Mouse (Mus musculus) embryo, embryonic 9.5 days (tissue): ENCODE measurements around the gene Stpg3.

Experiments used
- DNase-seq: peaks from one replicate; pipeline ENCODE4 v3.0.0-alpha.2; 2017; ENCODE audit errors: extremely low spot score

Gene Stpg3

GRCm38 (mm10) chr2:25180478-25180903 lies 33.9 kb downstream of the Stpg3 start, which contains the start of gene Nrarp:
Nrarp (plus strand) TSS chr2:25180758.
- peak; percentile 96 for DNase-seq

DNA sequence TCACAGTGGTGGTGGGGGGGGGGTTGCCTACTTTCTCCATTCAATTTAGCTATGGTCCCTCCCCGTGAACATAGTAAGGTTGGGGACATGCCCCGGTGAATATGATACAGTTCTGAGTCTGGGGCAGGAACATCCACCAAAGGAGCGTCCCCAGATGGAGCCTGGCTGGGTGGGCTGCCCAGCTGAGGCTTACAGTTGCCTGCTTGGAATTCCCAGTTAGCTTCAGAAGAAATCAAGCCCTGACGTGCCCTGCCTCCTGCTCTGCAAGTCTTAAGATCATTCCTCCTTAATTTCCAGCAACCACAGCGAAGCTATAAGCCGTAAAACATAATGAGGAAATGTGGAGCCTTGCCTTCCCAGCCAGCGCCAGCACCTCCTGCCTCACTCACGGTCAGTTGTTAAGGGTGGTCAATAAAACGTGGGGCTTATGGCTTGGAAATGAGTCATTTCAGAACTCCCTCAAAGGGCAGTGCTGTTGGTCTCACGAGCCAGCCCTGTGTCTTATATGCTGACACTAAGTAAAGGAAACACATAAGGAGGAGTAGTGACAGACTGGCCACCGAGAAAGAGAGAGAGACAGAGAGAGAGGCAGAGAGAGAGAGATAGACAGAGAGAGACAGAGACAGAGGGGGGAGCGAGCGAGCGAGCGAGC lies 34.7 kb downstream of the Stpg3 start:
- no peak for DNase-seq

- DNase-seq: no peak
Measured at GRCm38 (mm10) chr2:25178285-25178972, 36.0 kb downstream of the Stpg3 start.

- DNase-seq: peak; percentile 71
Measured at GRCm38 (mm10) chr2:25177685-25178084, 36.8 kb downstream of the Stpg3 start.

- DNase-seq: no peak
Measured at GRCm38 (mm10) chr2:25177076-25177475, 37.4 kb downstream of the Stpg3 start.

GRCm38 (mm10) chr2:25176573-25176972 lies 37.9 kb downstream of the Stpg3 start:
- no peak for DNase-seq

DNA sequence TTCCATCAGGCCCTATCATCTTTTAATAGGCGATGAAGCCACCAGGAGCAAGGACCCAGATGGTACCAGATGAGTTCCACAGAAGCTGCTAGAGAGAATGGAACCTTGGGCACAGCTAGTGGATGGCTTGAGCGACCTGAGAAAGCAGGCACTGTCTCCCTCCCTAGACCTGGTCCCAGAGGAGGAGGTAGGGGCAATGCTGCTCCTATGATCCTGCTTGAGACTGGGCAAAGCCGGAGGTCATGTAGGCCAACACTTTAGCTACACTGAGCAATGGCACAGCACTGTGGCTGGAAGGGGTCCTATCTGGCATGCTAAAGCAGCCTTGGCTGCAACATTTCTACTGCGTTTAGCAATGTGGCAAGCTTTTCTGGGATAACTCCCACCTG lies 38.8 kb downstream of the Stpg3 start:
- no peak for DNase-seq

- DNase-seq: no peak
Measured at GRCm38 (mm10) chr2:25174866-25175689, 39.4 kb downstream of the Stpg3 start.

DNA sequence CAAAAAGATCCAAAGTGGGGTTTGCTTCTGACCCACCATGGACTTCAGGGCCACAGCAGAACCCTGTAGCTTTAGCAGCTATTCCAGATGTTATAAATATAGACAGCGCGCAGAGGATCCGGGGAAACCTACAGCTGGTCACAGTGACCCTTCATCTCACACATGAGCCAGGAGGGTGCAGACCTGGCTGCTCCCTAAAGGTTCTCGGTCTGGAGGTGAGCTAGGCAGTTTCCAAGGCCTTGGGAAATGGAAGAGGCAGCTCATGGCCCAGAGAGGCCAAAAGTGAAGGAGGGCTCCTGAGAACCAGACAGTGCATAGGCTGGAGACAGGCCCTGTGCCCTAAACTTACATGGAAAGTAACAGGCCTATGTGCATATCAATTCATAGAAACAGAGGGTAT lies 40.6 kb downstream of the Stpg3 start:
- DNase-seq: no peak

DNA sequence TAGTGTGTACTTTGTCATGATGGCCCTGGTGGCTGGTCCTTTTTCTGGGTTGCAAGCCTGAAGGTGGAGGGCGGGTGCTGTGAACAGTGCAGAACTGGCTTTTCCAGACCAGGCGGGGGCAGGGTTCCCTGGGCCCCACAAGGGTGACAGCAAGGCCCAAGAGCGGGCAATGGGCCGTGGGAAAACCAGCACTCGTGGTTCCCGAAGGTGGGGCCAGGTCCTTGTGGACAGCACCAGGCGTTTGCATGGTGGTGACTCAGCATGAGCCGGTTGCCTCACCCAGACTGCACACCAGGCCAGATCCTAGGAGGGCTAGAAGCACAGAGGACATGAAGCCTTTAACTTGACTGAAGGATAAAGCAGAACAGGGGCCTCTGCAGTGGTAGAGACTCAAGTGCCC lies 41.8 kb downstream of the Stpg3 start:
- DNase-seq: no peak

- DNase-seq: no peak
Measured at GRCm38 (mm10) chr2:25171769-25172153, 42.7 kb downstream of the Stpg3 start.

GRCm38 (mm10) chr2:25171101-25171768 lies 43.2 kb downstream of the Stpg3 start:
- no peak for DNase-seq

GRCm38 (mm10) chr2:25170326-25171100 lies 43.9 kb downstream of the Stpg3 start:
- no peak for DNase-seq

DNA sequence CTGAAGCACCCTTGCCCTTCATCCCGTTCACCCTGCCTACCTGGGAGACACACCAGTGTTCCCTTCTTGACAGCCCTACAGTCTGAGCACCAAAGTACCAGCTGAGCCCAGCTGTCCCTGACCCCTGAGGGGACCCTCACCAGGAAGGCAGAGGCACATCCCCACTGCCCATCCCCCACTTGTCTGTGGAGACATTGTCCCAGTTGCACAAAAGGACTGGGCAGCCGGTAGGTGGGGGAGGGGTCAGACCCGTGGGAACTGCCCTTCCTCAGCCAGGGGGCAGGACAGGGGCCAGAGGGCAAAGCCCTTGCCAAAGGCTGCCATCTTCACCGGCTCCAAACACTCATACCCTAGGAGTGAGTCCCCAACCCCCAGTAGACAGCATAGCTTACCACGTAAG lies 44.7 kb downstream of the Stpg3 start:
- peak; percentile 74 for DNase-seq

DNA sequence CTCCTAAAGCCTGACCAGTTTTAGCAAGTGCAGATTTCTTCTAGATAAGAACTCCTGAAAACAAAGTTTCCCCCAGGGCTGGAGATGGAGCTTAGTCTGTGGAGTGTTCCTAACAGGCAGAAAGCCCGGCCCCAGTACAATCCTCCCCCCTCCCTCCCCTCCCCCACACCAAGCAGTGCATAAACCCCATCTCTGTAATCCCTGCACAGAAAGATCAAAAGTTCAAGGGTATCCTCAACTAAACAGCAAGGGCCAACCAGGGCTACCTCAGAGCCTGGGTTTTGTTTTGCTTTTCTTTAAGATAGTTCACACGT lies 45.8 kb downstream of the Stpg3 start:
- DNase-seq: no peak

GRCm38 (mm10) chr2:25167919-25168664 lies 46.3 kb downstream of the Stpg3 start:
- DNase-seq: peak; percentile 88

GRCm38 (mm10) chr2:25167481-25167880 lies 47.0 kb downstream of the Stpg3 start:
- no peak for DNase-seq
